Mouse (Mus musculus): Measurements from ENCODE around the gene Tenm4.
A peak's percentile ranks its signal among the peaks of the same experiment; 100 is the strongest.

Tenm4 gene

DNA sequence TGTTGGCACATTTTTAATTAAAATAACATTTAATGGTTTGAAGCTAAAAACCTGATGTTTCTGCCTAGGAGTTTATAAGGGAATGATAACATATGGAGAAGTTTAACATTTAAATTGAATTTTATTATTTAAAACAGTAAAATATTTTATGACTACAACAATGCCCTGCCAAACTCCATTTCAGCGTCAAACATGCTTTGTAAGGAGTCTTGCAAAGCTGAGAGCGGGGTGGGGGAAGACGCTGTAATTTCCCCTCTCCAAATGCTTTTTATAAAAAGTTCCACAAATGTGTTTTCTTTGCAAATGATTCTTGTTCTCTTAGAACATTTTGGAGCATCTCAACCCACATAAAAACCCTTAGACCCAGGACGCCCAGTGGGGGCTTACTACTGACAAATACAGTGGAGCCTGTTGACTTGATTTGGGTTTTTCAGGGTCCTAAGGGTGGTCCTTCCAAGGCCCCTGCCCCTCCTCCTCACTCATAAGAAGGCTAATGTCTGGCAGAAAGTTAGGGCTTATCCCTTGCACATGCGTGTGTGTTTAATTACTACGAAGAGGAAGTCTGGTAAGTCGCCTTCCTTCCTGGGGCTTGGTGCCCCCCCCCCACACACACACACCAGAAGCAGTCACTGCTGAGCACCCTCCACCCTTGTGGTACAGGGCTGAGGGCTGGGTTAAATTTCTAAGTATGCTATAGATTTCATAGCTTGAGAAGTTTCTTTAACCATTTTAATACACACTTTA is 563.4 kb downstream of the Tenm4 start:
- peak in 1 of 2 experiments; percentile 49 for DNase-seq (ENCODE audit: low spot score in 2 of 2)

DNA sequence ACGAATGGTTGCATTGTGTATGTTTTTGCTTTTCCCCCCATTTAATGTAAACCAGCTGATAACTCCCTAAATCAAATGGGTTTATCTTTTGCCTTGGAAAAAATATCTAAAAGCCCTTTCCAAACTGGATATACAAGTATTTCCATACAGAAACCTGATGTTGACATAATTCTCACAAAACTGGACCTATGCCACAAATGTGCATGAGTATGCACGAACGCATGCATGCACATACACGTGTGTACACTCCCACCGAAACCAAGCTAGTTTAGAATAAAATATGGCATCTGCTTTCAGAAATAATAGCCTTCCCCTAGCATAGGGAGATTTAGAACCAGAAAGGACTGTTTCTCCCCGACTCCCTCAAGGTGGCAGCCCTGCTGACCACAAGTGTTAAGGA is 569.6 kb downstream of the Tenm4 start:
- DNase-seq (ENCODE audit: low spot score in 2 of 2) = no peak

DNA sequence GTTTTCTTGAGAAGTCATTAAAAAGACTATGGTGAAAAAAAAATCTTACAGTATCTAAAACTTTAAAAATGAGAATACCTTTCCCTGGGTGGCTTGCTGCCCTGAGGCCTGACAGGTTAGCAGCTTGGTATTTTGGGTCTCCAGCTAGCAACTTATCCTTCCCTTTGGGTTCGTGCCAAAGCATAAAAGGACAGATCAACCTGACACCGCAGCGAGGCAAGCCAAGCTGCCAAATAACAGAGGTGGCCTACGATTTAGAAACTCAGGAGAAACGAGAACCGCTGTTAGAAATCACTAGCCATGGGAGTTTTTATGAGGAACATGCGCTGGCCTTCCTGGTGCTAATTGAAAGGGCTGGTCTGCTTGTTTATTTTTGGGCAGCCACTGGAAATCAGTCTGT is 571.2 kb downstream of the Tenm4 start:
- DNase-seq (ENCODE audit: low spot score in 2 of 2) = no peak

DNA sequence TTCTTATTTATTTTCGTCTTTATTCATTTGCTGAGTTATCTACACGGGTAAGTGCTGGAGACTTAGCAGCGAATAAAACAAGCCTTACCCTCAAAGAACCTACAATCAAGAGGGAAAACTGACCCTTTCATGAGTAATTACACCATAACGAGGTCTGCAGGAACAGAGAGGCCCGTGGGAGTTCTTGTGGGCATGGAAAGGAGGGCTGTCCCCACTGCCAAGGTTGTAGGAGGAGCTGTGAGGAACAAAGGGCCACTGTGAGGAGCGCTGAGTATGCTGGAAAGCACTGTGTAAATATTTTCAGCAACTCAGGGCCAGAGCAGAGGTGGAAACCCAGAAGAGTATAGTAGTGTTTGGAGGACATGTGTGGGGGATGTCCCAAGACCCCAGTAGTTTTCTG is 574.9 kb downstream of the Tenm4 start:
- DNase-seq (ENCODE audit: low spot score in 2 of 2) = no peak

DNA sequence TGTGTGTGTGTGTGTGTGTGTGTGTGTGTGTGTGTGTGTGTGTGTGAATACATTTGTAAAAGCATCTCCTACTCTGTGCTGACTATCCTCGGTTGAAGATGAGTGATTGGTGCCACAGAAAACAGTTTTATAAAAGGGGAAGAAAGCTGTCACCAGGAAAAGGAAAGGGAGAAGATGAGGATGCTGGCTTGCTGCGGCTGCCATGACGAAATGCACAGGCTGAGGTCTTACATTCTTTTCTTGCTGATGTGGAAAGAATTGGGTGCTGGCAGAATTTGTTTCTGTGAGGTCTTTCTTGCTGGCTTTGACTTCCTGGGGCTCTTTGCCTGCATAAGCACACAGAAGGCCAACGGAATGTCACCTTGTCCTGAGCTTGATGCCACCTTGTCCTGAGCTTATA is 575.7 kb downstream of the Tenm4 start:
- DNase-seq (ENCODE audit: low spot score in 2 of 2) = no peak

DNA sequence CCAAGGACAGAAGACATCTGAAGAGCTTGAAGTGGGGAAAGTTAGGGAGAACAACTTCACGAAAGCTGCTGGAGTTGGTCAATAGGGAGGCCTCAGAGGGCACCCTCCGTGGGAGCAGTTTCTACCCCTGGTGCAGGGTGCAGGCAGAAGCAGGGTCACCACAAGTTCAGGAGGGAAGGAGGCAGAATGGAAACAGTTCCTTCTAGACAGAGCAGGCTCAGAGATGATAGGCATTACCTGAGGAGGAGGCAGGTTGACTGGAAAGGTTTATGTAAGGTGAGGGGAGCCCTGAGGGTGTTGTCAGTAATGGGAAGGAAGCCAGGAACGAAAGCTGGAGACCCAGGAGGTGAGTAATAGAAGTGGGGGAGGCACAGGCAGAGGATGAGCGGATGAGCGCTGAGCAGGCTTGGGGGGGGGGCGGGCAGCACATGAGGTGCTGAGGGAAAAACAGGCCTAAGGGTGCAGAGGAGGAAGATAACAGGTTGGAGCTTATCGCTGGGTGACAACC is 577.5 kb downstream of the Tenm4 start:
- DNase-seq (ENCODE audit: low spot score in 2 of 2) = no peak

DNA sequence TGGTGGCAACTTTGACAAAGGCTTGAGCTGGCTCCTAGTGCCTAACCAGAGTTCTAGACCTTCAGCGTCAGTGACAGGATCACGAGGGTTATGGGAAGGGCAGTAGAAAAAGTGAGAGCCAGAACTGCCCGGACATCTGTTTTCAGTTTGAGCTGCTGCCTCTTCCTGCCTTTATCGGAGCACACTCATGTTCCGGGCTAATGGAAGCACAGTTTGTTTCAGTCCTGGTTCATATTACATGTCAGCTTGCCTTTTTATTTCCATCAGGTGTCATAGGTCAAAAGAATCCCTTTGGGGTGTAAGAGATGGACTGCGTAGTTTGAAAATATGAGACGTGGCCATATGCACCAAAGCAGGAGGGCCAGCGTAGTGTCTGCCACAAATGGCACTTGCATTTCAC is 578.7 kb downstream of the Tenm4 start:
- DNase-seq (ENCODE audit: low spot score in 2 of 2) = no peak

DNA sequence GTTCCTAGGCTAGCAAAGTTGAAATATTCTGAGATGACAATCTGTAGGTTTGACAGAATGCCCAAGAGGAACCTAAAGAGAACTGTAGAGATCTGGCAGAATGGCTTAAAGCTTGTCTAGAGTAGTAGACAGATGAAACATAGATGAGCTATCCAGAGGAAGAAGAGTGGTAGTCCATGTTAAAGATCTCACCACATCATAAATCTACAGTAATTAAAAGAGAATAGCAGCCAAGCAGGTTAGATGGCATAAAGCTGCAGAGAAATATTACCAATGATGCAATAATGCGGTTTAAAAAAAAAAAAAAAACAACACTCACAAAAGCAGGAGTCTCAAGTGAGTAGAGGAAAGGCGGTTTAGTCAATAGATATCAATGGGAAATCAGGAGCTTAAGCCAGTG is 580.2 kb downstream of the Tenm4 start:
- no peak for DNase-seq (ENCODE audit: low spot score in 2 of 2)

DNA sequence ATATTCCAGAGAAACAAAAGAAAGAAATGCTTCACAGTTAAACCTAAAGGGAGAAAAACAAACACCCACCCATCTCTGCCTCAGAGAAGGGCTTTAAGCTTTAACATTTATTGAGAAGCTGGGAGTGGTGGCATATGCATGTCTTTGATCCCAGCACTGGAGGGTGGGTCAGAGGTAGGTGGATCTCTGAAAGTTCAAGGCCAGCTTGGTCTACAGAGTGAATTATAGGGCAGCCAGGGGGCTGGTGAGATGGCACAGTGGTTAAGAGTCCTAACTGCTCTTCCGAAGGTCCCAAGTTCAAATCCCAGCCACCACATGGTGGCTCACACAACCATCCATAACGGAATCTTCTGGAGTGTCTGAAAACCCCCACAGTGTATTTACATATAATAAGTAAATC is 581.7 kb downstream of the Tenm4 start:
- DNase-seq (ENCODE audit: low spot score in 2 of 2) = no peak

DNA sequence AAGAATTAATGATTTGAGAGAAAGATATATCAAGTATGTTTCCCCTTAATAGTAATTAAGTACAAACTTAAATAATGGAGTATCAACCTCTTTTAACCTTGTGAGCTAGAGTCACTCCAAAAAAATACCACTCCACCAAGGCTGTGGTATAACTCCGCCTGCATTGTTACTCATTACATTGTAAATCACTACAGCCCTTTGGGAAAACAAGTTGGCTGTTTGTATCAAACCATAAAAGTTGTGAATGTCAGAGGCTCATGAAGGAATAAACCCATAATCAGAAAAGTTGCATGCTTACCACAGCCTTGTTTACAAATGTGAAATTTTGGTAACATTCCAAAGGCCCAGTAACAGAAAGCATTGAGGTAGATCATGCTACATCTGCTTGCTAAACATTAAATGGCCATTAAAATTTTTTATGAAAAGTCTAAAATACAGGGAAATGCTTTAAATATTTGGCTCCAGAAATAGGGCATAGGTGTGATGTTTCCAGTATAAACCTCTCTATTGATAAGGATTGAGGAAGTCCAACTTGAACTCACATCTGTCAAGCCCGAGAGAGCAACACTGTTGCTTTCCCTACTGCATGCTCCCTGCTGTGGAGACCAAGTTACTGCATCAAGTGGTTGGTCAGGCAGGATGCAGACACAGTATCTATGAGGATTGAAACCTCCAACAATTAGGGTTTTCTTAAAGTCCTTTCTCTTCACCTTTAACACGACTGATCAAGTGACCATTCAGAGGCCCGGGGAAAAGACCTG is 582.5 kb downstream of the Tenm4 start:
- DNase-seq (ENCODE audit: low spot score in 2 of 2) = no peak

DNA sequence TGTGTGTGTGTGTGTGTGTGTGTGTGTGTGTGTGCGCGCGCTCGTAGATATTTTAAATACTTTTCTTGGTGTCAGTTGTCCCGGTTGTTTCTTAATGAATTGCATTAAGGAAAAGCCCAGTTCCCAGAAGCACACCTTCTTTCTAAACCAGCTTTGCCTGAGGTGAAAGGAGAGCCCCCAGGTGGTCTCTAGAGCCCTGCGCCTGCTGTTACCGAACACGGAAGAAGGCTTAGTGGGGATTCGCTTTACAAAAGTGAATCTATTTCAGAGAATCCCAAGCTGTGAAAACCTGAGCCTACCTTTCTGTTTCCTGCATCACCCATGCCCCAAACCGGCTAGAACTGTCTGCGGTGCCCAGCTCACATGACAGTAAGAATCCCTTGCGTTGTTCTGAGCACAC is 583.1 kb downstream of the Tenm4 start:
- no peak for DNase-seq (ENCODE audit: low spot score in 2 of 2)

DNA sequence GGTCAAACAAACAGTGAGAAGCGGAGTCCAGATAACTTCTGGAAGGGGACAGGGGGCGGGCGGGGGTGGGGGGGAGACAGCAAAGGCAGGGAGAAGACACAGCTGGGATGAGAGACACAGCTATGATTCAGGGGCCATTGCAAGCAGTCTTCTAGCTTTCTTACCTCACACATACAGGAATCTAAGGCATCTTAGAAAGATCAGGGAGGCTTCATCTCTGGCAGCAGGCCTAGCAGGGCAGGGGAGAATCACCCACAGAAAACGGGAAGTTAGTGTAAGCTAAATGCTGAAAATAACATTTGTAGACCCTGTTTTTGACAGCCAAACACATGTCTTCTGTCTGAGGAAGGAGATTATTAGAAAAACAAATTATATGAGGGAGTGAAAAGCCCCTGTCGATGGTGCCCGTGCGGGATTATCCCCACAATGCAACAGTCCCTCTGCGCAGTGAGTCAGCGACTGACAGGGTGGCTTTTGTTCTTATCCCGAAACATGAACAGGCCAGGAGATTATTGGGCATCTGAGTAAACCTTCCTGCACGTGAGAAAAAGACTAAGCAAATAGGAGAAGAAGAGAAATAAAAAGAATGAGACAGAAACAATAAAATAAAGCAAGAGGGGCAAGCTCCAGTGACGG is 584.5 kb downstream of the Tenm4 start:
- no peak for DNase-seq (ENCODE audit: low spot score in 2 of 2)

DNA sequence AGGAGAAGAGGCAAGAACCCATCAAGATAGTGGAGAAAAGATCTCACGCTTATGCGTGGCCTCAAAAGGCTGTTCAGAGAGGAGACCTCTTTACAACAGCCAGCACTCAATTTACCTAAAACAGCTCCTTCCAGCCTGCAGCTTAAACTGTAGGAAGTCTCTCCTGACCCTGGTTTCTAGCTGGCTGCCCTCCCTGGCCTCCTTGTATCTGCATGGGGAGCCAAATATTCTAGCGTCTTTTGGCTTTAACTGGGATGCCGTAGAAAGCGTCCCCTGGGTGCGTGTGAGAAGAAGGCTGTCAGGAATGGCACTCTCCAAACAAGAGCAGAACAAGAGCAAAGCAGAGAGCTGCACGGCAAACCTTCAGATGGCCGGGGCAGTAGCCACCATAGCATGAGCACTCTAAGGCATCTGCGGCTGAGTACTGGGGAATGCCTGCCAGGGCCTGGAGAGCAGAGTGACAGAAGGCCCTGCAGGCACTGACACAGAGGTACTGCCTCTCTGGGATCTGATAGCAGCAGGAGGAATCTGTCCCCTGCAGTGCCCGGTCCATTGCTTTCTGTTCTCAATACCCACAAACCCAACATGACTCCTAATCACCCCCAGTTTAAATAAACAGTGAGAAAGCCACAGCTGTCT is 585.2 kb downstream of the Tenm4 start:
- DNase-seq (ENCODE audit: low spot score in 2 of 2) = no peak

DNA sequence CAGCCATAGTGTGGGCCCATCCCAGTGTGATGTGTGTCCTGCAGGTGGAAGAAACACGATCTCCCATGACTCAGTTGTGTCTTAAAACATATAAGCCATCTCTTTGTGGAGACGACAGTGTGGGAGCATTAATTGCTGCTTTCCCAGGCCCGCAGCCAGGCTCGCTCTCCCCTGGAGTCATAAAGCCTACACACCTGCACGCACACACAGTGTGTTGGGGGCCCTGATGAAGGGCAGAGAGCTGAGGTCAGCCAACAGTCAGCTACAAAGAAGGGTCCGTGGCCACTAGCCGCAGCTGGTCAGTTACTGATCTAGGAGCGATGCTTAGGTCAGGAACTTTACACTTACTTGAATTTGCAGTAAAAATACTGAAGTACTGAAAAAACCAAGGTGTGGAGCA is 586.0 kb downstream of the Tenm4 start:
- DNase-seq (ENCODE audit: low spot score in 2 of 2) = no peak

DNA sequence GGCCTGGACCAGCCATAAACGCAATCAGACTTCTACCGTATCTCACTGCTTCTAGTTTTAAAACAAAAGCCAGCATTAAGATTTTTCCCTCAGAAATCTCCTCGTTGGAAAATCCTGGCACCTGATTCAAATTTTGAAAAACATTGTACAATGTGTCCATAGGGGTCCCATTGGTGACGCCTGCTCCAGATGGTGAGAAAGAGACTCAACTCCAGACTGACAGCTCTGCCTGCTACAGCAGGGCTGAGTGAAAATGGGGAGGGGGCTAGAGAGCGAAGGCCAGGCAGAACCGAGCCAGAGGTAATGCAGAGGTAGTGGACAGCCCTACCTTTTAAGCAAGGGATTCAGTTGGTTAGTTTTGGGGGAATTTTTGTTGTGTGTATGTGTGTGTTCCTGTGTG is 589.2 kb downstream of the Tenm4 start:
- no peak for DNase-seq (ENCODE audit: low spot score in 2 of 2)

DNA sequence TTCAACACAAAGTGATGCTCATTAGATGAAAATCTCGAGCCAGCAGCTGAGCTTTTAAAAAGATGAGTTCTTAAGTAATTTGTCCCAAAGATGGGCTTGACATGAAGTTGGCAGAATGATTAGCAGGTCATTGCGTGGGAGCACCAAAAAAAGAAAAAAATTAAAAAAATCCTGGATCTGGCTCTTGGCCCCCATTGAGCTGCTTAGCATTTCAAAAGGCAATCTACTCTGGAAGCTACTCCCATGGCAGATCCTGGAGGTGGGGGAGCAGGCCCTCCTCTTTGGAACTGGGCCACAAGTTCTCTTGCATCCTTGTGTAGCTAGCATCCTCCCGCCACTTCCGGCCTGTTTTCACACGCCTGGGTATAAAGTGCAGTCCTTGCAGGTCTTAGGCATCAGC is 590.1 kb downstream of the Tenm4 start:
- no peak for DNase-seq (ENCODE audit: low spot score in 2 of 2)

DNA sequence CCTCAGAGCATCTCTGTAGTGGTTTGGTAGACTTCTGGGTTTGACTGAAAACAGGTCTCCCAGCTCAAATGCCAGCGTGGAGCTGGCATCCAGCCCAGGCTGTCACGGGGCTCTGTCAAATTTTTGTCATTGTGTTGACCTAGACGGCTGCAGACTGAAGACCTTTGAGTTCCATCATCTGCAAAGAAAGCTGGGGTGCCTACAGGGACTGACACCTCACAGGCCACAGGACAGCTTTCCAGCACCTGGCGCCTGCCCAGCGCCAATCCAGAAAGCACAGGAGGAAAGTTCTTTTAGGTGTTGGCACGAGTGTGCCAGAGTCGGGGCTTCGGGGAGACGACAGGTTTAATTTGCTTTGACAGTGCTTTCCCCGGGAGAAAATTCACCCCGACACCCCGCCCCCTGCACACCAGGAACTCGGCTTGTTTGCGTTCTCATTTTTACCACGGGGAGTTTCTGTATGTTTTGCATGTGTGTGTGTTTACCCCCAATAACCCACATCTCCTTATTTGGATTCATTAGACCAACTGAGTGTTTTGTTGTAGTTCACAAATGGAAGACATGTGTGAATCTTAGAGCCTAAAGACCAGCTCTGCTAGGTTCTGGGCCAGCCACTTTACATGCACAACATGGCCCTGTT is 594.4 kb downstream of the Tenm4 start:
- DNase-seq (ENCODE audit: low spot score in 2 of 2) = no peak

DNA sequence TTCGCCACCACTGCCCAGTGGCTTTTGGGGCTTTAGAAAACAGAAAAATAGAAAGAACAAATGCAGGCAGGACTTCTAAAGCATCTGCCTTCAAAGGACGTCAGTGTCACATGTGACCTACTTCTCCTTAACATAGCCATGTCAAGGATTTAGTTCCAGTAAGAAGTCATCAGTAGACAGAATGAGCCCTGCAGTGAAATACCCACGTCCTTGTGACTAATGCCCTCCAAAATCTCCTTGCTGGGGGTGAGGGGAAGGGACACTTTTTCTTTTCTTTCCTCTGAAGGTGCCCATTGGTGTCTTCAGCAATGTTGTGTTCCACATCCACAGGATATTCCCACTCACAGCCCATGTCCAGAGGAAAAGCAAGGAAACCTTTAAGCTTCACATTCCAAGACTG is 596.0 kb downstream of the Tenm4 start:
- DNase-seq (ENCODE audit: low spot score in 2 of 2) = no peak

DNA sequence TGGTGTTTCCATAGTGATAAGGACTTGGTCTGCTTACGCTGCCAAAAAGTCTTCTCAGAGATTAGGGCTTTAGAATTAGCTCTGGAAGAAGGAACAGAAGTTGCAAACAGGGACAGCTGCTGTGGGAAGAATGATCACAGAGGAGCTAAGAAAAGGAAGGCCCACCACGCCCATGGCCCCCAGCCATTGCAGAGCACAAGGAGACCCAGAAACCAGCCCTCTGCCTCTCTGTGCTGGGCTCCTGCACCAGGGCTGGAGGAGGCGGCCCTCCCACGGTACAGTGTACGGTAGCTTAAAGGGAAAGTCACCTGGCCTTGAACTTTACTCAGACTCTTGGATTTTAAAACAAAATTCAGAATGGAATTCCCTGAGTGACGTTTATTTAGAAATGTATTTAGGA is 597.7 kb downstream of the Tenm4 start:
- no peak for DNase-seq (ENCODE audit: low spot score in 2 of 2)

DNA sequence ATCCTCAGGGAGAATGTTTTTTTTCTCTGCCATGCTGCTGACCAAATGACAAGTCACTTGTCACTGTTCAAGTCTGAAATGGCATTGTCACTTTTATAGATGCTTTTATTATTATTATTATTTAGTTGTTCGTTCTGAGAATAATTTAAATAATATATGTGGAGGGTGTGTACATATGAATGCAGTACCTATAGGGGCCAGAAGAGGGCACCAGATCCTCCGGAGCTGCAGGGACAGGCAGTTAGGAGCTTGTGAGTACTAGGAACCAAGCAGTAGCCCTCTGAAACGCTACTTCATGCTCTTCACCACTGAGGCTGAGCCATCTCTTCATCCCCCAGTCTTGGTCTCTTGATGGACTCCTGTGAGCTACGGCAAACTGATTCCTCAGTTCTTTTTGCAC is 598.7 kb downstream of the Tenm4 start:
- peak; percentile 50 to 75 for DNase-seq (ENCODE audit: low spot score in 2 of 2)

DNA sequence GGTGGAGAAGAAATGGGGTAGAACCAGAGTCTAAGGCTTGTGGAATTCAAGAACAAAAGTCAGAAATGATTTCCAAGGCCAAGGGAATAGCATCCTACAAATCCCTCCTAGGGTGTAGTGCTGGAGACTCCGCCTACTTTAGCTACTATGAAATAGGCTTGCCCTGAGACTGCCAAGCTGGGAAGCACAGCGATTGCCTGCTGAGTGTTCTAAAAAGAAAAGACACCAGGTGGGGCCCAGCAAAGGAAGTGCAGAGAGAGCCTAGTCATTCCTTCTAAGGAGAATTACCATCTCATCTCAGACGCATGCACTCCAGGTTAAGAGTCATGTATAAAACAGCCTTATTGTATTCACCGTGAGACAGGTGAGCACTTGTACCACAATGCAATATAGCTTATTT is 601.9 kb downstream of the Tenm4 start:
- DNase-seq (ENCODE audit: low spot score in 2 of 2) = no peak
